8 mouse cellular contexts compared by ENCODE assay signal in genomic region chr3:105705561-105705960, GRCm38 (mm10). TPM values are rescaled to one million over a fixed set of nuclear protein-coding genes. Genes with fewer than 3 reads are reported as not detected.
A peak's percentile ranks its signal among the peaks of the same experiment; 100 is the strongest.
DNase-seq lines count a peak whose midpoint lies in the region; ATAC-seq and TF ChIP-seq lines count a peak whose summit lies in the region.

No protein-coding gene starts in this region.

- no peak for ATAC-seq in heart, embryonic 11.5 days (replicated peaks; ENCODE audit: insufficient number of reproducible peaks, low FRiP score, low TSS enrichment)
- no peak for ATAC-seq in heart, embryonic 16.5 days (replicated peaks; ENCODE audit: extremely low read depth, insufficient read depth, low FRiP score)
- no peak for ATAC-seq in erythroid progenitor cell, adult 5-6 weeks (replicated peaks; ENCODE audit: low FRiP score, poor library complexity, severe bottlenecking)

- no peaks in the 10 kb centered on the region for H3K36me3 ChIP-seq in heart, embryonic 11.5 days (ENCODE audit: control insufficient read depth, insufficient read depth, low read length)
- no peaks in the 10 kb centered on the region; the same call in 1 of the 2 replicates for H3K36me3 ChIP-seq in ES-E14 (ENCODE audit: control insufficient read depth, insufficient read depth, low read length, poor library complexity, severe bottlenecking)
- no peaks in the 10 kb centered on the region for H3K36me3 ChIP-seq in heart, embryonic 16.5 days (ENCODE audit: control insufficient read depth, insufficient read depth)
- H3K36me3 ChIP-seq in macrophage (ENCODE audit: inconsistent target): no peaks in the 10 kb centered on the region

- no peak for DNase-seq in heart, postnatal 4 days
- DNase-seq in ES-E14 (ENCODE audit: low read depth, low spot score): no peak
- no peak for DNase-seq in gastrocnemius, adult 18-20 months (ENCODE audit: low spot score)
- DNase-seq in thymus, postnatal 0 days (ENCODE audit: low spot score): no peak

- peak overlapping the region; percentile 73 for H3K9ac ChIP-seq in heart, embryonic 11.5 days (ENCODE audit: low read depth, low read length)
- H3K9ac ChIP-seq in ES-E14 (ENCODE audit: insufficient read depth, low read depth, low read length, poor library complexity, severe bottlenecking): peak overlapping the region; percentile 78
- peak overlapping the region; percentile 81 for H3K9ac ChIP-seq in heart, embryonic 16.5 days (ENCODE audit: low read length)

- peaks cover 29% of the 10 kb centered on the region for H3K4me1 ChIP-seq in heart, embryonic 11.5 days (ENCODE audit: control insufficient read depth, insufficient read depth, low read length)
- H3K4me1 ChIP-seq in ES-E14 (ENCODE audit: control insufficient read depth in 2 of 2, insufficient read depth in 2 of 2, low read length in 2 of 2, poor library complexity in 1 of 2): no peaks in the 10 kb centered on the region
- H3K4me1 ChIP-seq in heart, embryonic 16.5 days (ENCODE audit: control insufficient read depth, insufficient read depth, low read length): peaks cover 38% of the 10 kb centered on the region

- H3K79me2 ChIP-seq in macrophage (ENCODE audit: inconsistent target): no peaks in the 10 kb centered on the region

- 26% methylated on average over 3 of the region's 3 CpGs for WGBS in heart, embryonic 11.5 days (ENCODE audit: insufficient replicate concordance)
- WGBS in heart, embryonic 16.5 days: 39% methylated on average over 3 of the region's 3 CpGs
- WGBS in macrophage (ENCODE audit: missing documents): 70% methylated on average over 3 of the region's 3 CpGs

- H3K27ac ChIP-seq in heart, embryonic 11.5 days (ENCODE audit: low read depth, low read length): no peak overlapping the region
- H3K27ac ChIP-seq in ES-E14 (ENCODE audit: insufficient read depth, low read depth, low read length, poor library complexity, severe bottlenecking): no peak overlapping the region
- no peak overlapping the region for H3K27ac ChIP-seq in heart, embryonic 16.5 days (ENCODE audit: low read length)
- H3K27ac ChIP-seq in macrophage: no peak overlapping the region

- peaks cover 9% of the 10 kb centered on the region; the same call in 1 of the 2 replicates for H3K27me3 ChIP-seq in heart, embryonic 11.5 days (ENCODE audit: control insufficient read depth, insufficient read depth, low read length)
- H3K27me3 ChIP-seq in heart, embryonic 16.5 days (ENCODE audit: control insufficient read depth, insufficient read depth, low read length): no peaks in the 10 kb centered on the region

- no peaks in the 10 kb centered on the region for H3K9me3 ChIP-seq in heart, embryonic 11.5 days (replicated peaks; ENCODE audit: control insufficient read depth, low read length)
- H3K9me3 ChIP-seq in ES-E14 (ENCODE audit: control insufficient read depth, insufficient read depth, low read depth, low read length): no peaks in the 10 kb centered on the region
- H3K9me3 ChIP-seq in heart, embryonic 16.5 days (replicated peaks; ENCODE audit: control insufficient read depth, low read length): no peaks in the 10 kb centered on the region

- in situ Hi-C loops in ES-E14 (cut with MboI; ENCODE audit: low sequenced_read_pairs in 2 of 2, unreplicated experiment in 2 of 2): no loop called here

- peak overlapping the region; percentile 99 for H3K4me2 ChIP-seq in heart, embryonic 11.5 days
- peak overlapping the region; percentile 79 for H3K4me2 ChIP-seq in heart, embryonic 16.5 days (ENCODE audit: low read depth, low read length)

- peak overlapping the region; percentile 61 for H3K4me3 ChIP-seq in heart, embryonic 11.5 days (ENCODE audit: low read depth, low read length)
- peak overlapping the region; percentile 77 to 81 for H3K4me3 ChIP-seq in ES-E14 (ENCODE audit: insufficient read depth in 1 of 2, low read depth in 1 of 2, low read length in 2 of 2, poor library complexity in 1 of 2, severe bottlenecking in 1 of 2)
- H3K4me3 ChIP-seq in heart, embryonic 16.5 days (ENCODE audit: low read length): peak overlapping the region; percentile 68
- peak overlapping the region; percentile 57 for H3K4me3 ChIP-seq in macrophage (ENCODE audit: inconsistent target)

TF ChIP-seq in ES-E14, 5 proteins besides CTCF, POLR2A, EP300 and RAD21:
- TF ChIP-seq ZNF384 (IDR thresholded peaks at IDR 0.05; ENCODE audit: low read depth, low read length) (no peak), CHD2 (IDR thresholded peaks at IDR 0.05; ENCODE audit: low read depth, low read length) (no peak), MAFK (IDR thresholded peaks at IDR 0.05; ENCODE audit: insufficient read depth, low read depth, low read length) (no peak), ZC3H11A (IDR thresholded peaks at IDR 0.05; ENCODE audit: borderline replicate concordance, low read depth, low read length) (no peak), HCFC1 (IDR thresholded peaks at IDR 0.05; ENCODE audit: borderline replicate concordance, insufficient read depth, low read length) (no peak)

RNA-seq across cellular contexts. Expression of gene Inka2, which starts 1.2 kb away (rescaled TPM):
- 1.7 and 1.8 TPM in 2 replicates for polyA plus RNA-seq in heart, embryonic 11.5 days (2014; fragmentation: Nextera tagmentation; extraction: Ambion mirVana)
- total RNA-seq in heart, postnatal 4 days (2021): 10 to 100 TPM; 34.0 to 39.1 TPM
- total RNA-seq in ES-E14 (2012; rRNA removed): 5.2 and 5.5 TPM in 2 replicates
- polyA plus RNA-seq in heart, embryonic 16.5 days (2015; fragmentation: Nextera tagmentation; extraction: Ambion mirVana): 2.9 and 3.3 TPM in 2 replicates
- 10 to 100 TPM in 1 of 26 experiments, 1 to 10 TPM in 18, under 1 TPM in 7; 0.31 to 10.1 (median 3.6) TPM for total RNA-seq in macrophage (2018; cell fraction: chromatin; rRNA removed)
- total RNA-seq in macrophage (2018; cell fraction: cytosol; rRNA removed): 1 to 10 TPM in 18 of 26 experiments, under 1 TPM in 8; 0.33 to 3.1 (median 1.6) TPM
- total RNA-seq in macrophage (2018; cell fraction: nucleus; rRNA removed): 10 to 100 TPM in 1 of 26 experiments, 1 to 10 TPM in 19, under 1 TPM in 5, not detected in 1; 0.12 to 10.1 (median 3.1) TPM
- 2.0 to 2.6 TPM (median 2.3 TPM) in 3 replicates for polyA plus RNA-seq in macrophage (2018)
- total RNA-seq in erythroid progenitor cell, adult 5-6 weeks (2015; ENCODE audit: low replicate concordance): not detected in 2 replicates
- not detected in 2 replicates for total RNA-seq in erythroid progenitor cell, adult 5-6 weeks (2017; ENCODE audit: low replicate concordance)
- total RNA-seq in gastrocnemius, adult 18-20 months (2021): 1 to 10 TPM; 2.4 to 2.7 TPM
- 2.6 and 2.8 TPM in 2 replicates for polyA plus RNA-seq in thymus, postnatal 0 days (2015; fragmentation: Nextera tagmentation; extraction: Ambion mirVana)

RNA-seq across cellular contexts. Expression of gene Ddx20, which starts 18.2 kb away (rescaled TPM):
- polyA plus RNA-seq in heart, embryonic 11.5 days (2014; fragmentation: Nextera tagmentation; extraction: Ambion mirVana): 23.6 and 28.0 TPM in 2 replicates
- total RNA-seq in heart, postnatal 4 days (2021): 10 to 100 TPM; 15.6 to 16.9 TPM
- 35.7 and 46.7 TPM in 2 replicates for total RNA-seq in ES-E14 (2012; rRNA removed)
- polyA plus RNA-seq in heart, embryonic 16.5 days (2015; fragmentation: Nextera tagmentation; extraction: Ambion mirVana): 20.9 and 22.4 TPM in 2 replicates
- 10 to 100 TPM in 12 of 26 experiments, 1 to 10 TPM in 14; 2.6 to 20.0 (median 8.5) TPM for total RNA-seq in macrophage (2018; cell fraction: chromatin; rRNA removed)
- total RNA-seq in macrophage (2018; cell fraction: cytosol; rRNA removed): 10 to 100 TPM in 12 of 26 experiments, 1 to 10 TPM in 14; 5.2 to 12.4 (median 9.8) TPM
- total RNA-seq in macrophage (2018; cell fraction: nucleus; rRNA removed): 10 to 100 TPM in 9 of 26 experiments, 1 to 10 TPM in 17; 3.5 to 18.4 (median 8.4) TPM
- polyA plus RNA-seq in macrophage (2018): 7.6 to 11.7 TPM (median 8.4 TPM) in 3 replicates
- total RNA-seq in erythroid progenitor cell, adult 5-6 weeks (2015; ENCODE audit: low replicate concordance): 21.3 and 28.1 TPM in 2 replicates
- total RNA-seq in erythroid progenitor cell, adult 5-6 weeks (2017; ENCODE audit: low replicate concordance): 25.4 and 33.1 TPM in 2 replicates
- 10 to 100 TPM in 1 of 2 experiments, 1 to 10 TPM in 1; 8.7 to 11.0 TPM for total RNA-seq in gastrocnemius, adult 18-20 months (2021)
- 36.6 and 41.1 TPM in 2 replicates for polyA plus RNA-seq in thymus, postnatal 0 days (2015; fragmentation: Nextera tagmentation; extraction: Ambion mirVana)
